Mouse (Mus musculus) cerebellum, adult 8-10 months (tissue): ENCODE measurements at regions not wholly inside any gene's neighbourhood (a gene's known extent, or its start where the extent isn't known, plus 50 kb on each side); places are given as distances from the start of the nearest gene placed in this dataset.

ENCODE experiments used
- DNase-seq: peaks from one replicate; pipeline ENCODE4 v3.0.0; 2022

DNA sequence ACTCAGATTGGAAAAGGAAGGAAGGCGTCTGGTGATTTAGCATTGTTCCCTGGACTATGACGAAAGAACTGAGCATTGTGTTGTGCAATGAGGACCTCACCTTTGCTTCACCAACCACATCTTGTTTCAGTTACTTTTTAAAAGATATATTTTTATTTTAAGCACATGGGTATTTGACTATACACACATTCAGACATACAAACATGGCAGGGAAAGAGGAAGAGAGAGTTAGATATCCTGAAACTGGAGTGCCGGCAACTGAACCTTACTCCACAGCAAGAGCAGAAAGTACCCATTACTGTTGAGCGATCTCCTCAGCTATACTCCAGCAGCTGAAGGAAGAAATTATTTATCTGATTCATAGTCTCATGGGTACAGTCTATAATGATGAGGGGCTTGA, 287.7 kb downstream of the Rps29 start:
- DNase-seq, result no peak

DNA sequence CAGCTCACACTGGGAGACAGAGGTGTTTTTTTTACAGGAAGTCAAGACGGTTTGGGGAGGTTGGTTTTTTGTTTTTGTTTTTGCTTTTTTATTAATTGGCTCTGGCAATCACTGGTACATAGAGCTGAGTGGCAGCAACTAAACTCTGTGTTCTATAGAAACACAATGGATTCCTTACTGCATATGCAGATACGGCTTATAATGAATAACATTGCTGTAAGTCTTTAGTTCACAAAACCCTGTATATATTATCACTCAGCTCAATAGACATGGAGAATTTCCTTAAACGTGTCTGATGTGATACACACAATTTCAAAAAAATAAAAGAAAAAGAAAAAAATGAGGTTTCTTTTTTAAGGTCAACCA, 296.0 kb downstream of the Rps29 start:
- DNase-seq, result no peak

DNA sequence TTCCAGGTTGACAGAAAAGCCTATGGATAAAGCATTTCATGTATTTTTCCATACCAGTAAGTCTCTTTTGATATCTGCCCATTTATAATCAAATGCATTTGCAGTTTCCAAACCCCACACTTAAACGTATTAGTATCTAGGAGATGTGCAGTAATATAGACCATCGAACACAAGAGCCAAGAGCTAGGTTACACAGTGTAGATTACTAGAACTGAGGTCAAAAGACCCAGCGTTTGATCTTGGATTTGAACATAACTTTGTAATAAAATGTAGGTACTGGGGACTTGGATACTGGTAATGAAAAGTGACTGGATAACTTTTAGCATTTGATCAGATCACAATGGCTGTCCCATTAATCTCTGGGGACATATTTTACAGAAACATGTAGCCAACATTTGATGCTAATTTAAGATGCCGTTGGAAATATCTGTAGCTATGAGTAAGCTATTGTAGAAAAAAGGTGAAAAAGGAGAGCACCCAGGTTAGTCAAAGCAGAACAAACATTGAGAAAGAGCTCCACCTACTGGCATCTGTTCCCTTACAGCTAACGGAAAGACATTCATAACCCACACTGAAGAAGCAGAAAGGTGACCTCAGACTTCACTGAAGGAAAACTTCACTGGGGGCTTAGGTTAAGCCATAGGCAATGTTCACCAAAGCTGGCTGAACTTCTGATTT, 296.5 kb downstream of the Rps29 start:
- DNase-seq, result peak; percentile 15

DNA sequence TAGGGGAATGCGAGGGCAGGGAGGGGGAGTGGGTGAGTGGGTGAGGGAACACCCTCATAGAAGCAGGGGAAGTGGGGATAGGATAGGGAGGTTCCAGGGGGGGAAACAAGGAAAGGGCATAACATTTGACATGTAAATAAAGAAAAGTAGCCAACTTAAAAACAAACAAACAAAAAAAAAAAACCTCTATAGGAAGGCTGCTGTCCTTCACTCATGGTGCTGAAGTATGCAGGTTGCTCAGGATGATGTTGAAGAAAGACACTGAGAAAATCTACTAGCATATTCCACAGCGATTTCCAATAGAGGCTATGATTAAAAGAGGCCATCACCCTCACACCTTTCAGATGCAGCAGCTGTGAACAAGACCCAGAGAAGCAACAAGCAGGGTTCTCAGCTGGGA, 298.7 kb downstream of the Rps29 start:
- no peak for DNase-seq

DNA sequence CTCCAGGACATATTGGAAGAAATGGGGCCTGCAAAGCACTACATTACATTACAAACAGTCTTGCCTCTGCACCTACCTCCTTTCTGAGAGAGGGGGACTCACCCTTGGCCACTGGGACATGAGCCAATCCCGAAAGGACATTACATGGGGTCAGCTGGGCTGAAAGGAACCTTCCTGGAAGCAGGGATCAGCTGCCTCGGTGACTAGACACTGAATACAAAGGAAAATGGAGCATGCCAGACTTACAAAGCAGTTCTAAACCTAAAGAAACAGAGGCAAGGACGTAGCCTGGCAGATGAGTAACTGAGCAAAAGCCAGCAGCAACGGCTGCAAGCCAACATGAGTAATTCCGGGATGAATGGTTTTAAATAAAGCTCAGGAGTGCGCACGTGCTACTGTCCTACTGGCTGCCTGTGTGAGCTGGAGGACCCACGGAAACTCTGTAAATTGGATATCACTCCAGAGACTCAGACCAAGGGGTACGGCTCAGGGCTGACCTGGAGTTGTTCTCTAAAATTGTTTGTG, 309.3 kb downstream of the Rps29 start:
- no peak for DNase-seq

DNA sequence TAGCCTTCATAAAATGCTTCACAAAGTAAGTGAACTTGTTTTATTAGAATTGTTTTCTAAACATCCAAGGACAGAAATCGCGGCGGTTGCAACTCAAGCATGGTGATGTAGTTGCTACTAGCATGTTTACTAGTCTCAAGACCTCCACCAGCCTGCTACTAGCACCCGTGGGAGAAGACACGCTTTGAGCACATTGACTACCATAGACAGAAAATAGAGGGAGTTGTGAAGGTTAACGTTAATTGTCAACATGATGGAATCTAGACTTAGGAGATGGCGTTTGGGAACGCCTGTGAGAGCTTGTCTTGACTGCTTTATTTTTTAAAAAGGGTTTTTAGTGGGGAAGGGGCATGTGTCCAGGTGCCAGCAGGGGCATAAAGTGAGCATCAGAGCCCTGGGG, 318.2 kb downstream of the Rps29 start:
- DNase-seq, result no peak

DNA sequence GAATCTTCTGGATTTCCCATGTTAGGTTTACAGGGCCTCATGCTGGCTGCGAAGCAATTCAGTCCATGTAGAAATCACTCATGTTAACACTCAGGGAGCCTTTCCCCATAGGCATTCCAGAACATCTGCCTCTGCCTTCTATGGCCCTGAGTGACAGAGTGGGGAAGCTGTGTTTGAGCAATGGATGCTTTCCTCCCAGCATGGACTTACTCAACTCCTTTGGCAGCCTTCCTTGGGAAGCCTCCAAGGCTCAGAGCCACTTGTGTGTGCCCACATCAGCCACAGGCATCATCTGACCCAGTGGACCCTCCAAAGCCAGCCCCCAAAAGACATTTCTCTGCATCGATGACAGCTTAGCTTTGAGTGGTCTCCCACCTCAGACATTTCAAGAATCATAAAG, 318.8 kb downstream of the Rps29 start:
- DNase-seq, result no peak

DNA sequence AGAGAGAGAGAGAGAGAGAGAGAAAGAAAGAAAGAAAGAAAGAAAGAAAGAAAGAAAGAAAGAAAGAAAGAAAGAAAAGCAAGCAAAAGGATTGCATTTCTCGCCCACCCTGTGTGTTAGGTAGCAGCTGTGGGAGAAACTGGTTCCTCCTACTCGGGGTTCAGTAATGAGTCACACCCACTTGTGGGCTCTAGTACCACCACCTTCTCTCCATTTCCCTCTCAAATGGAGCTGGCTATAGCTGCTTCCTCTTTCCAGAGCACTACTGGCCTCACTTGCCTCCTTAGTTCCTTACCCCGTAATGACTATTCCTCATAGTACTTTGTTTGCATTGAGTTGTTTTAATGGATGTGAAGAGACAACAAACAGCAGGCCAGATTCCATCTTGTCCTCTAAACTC, 323.0 kb downstream of the Rps29 start:
- DNase-seq, result no peak

DNA sequence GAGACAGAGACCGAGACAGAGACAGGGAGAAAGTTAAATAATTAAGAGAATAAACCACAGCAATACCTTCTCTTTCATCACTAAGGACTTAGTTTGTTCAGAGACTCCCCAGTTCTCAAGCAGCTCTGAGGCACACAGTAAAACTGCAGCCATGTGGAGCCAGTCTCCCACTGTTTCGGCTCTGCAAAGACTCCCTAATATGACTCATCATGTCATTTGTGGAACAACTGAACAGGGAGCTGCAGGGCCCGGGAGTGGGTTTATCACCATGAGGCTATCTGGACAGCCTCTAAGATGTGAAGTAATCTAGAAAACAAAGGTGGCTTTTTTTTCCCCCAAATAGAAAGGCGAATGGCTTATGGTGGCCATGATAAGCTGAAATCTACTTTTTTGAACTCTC, 325.1 kb downstream of the Rps29 start:
- DNase-seq, result no peak

DNA sequence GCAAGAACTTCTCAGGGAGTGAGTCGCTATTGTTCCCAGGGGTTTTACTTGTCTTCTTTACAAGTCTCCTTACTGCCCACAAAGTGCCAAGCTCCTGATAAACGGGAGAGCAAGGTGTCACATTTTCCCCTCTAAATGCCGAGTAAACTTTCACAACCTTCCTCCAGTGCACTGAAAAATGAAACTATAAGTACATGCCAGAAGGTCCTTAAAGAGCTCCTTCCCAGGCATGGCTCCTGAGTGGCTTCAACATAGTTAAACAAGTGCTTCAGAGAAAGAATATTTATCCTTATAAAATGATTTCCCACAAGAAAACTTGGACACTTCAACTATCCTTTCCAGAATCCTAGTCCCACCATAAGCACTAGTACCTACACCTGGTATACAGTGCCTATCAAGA, 329.6 kb downstream of the Rps29 start:
- no peak for DNase-seq

DNA sequence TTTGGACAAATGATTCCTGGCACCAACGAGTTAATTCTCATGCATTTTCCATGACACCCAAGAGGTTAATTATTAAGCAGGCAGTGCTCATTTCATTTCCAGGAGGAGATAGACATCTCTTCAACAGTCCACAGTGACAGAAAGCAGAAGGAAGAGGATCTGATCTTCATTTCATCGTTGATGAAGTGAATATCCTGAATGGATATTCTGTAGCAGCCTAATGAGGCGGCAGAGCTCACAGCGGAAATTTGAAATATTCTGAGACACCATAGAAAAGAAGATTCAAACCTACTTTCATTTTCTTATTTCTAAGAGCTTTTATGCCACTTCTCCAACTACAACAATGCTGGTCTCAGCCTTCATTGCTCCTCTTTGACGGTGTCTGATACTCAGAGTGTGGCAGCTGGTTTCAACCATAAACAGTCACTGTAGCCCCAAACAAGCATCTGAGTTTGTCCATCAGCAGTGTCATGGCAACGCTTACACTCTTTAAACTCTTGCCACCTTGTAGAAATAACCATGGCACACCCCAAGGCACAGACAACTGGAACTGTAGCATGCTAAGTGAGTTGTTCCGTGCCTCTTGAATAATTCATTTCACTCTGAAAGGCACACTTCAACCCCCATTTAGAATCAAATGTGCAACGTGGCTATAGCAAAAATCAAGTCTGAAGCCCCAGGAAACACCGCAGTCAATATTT, 331.3 kb downstream of the Rps29 start:
- DNase-seq, result no peak

DNA sequence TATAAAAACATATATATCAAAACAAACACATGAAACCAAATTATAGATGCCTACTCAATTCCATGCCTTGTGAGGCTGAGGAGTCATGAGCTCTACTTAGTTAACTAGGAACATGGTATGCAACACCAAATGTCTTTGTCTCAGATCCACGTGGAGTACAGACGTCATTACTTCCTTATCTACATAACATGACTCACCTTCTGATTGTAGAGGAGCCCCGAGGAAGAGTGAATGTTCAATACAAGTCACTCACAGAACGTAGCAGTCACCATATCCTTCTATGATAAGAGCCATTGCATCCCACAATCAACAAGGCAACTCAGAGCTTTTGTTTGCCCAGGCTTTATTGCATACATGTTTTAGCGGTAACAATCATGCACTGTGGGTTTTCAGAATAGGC, 364.6 kb downstream of the Rps29 start:
- DNase-seq, result no peak

DNA sequence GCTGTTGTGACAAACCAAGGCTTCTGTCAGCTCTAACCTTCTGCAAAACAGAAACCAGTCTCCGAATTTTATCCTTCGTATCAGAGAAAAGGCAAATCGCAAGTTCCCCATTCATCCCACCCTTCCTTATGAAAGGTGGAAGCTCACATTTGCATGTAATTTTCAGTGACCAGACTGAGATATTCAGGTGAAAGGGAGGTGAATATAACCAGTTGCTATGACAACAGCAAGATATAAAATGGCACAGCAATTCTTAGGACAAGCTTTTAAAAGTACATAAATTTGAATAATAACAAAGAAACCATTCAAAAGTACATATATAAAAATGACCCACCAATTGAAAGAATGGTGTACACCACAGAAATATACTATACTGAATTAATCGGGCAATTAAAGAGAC, 375.4 kb downstream of the Rps29 start:
- DNase-seq, result no peak

DNA sequence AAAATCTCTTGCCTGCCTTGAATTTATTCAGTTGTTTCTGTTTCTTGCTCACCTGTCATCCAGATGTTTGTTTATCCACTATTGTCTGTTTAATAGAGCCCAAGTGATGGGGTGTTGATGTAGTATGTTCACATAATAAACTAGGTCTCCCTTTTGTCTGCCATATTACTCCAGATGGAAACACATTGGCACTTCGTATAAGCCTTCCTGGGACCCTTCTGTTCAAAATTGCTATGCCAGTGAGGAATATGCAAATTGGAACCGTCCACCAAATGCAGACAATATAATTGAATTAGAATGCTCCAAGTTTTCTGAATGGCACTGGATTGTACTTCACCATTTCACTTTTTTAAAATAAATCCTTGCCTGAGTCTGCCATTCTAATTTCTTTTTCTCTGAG, 383.5 kb downstream of the Rps29 start:
- no peak for DNase-seq

DNA sequence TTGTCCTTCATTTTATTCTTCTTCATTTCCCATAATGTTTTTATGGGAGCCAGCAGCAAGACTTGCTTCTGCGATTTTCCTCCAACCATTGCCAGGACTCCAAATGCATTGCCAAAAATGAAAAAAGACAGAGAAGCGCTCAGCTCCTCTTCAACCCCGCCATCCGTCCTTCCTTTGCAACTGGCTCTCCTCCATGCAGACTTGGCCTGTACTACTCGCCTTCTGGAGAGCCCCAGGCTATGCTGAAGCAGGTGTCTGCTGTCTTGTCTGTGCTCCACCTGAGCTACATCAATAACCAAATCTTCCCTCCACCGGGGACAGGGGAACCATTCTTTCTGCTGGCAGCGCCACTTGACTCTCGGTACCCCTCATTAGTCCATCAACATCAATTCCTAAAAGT, 384.2 kb downstream of the Rps29 start:
- DNase-seq, result peak; percentile 10

DNA sequence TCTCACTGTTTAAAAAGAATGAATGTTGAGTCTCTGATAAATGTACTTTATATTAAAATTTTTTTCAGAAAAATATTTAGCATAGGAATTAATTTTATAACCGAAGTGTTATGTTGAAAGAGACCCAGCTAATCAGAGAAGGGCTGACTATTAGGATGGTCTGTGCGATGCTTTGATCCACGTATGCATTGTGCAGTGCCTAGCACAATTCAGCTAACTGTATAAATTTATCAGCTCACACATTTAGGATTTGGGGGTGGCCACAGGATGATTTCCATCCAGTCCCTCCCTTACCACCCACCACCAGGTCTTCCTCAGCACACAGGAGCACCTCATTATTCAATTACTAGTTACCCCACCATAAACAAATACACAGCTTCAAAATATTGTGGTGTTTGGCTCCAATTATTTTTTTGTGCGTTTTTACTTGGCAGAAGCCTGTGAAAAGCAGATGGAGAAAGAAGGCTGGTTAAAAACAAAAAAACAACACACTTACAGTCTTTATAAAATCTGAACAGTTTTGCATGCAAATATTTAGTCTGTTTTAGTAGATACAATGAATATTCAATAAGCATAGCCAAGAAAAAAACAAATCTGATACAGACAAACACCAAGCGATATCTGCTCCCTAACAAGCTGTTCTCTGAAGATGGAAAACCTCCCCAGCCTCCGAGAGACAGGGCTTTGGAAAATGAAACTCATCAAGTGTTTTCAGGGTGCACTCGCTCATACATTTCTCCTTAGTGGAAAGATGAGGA, 400.5 kb downstream of the Rps29 start:
- DNase-seq, result no peak

DNA sequence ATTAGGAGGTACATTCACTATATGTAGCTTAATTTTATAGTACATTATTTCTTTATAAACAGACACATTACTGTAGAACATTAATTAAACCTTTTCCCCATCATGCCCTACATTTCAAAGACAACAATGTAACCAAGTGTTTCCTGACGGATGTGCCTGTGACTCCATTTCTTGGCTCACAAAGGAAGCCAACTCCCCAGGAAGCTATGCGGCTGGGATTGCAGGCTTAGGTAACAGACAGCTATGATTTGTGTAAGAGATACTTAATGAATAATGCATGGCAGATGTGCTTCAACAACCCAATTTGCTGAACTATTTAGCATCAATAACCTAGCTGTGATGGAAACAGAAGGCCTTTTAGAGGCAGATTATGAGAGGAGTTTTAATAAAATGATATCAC, 430.1 kb downstream of the Rps29 start:
- no peak for DNase-seq

DNA sequence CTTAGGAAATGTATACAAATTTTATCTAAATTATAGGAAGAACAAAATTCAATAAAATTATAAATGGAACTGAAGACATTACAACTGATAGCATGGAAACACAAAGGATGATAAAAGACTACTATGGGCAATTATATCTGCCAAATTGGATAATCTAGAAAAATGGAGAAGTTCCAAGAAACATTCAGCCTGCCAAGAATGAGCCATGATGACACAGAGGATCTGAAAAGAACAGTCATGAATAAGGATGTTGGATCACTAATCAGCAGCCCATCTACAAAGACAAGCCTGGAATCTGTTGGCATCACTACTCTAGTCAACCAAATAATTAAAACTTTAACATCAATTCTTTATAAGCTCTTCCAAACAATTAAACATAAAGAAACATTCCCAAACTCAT, 440.0 kb downstream of the Rps29 start:
- DNase-seq, result no peak

DNA sequence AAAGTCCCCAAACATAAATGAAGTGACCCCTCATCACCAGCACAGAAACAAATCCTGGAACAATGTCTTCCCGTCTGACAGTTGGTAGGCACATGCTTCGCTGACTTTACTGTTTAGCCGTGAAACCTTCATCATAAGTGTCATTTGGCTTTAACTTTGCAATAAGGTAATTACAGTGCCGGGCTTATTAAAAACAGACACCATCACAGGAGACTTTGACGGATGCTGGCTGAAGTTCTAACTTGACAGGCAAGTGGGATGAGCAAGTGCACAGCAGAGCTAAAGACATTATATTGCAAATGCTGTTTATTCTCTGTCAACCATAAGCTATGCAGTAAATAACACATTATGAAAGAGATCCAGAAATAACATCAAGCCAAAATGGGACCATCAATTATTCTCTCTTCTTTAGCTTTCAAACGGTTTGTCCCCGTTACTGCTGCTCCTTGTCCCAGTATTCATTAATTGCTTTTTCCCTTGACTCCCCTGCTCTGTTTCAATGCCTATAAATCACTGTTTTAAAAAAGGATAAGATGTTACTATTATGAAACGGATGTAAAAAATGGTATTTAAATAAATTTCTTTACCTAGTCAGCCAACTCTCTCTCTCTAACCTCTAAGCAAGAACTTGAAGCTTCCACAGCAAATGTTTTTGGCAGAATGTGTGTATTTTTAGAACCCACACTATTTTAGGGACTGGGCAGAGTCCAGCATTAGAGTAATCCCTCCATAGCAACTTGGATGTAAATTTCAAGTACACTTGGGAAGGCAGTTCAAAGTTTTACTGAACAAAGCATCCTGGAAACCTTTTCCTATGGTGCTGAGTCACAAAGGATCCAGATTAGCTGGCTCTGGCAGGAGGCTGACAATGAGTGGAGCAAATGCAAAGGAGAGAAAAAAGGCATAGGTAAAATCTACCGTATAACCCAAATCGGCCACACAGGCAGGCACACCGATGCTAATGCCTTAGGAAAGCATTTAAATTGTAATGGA, 464.4 kb downstream of the Rps29 start:
- DNase-seq, result no peak

DNA sequence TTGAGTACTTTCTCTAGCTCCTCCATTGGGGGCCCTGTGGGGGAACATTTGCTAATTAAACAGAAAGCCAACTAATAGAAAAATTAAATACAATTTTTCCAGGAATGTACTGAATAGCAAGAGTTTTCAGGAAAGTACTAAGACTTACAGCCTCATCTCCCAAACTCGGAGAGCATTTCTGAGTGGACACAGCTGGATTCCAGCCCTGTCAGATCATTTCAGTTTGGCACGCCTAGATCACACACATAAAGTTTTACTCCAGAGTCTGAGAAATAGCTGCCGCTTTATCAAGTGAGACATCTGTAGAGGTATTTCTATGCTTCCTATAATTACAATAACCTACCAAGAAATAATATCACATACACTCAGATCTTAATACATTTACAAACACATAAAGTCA, 470.7 kb downstream of the Rps29 start:
- DNase-seq, result no peak

DNA sequence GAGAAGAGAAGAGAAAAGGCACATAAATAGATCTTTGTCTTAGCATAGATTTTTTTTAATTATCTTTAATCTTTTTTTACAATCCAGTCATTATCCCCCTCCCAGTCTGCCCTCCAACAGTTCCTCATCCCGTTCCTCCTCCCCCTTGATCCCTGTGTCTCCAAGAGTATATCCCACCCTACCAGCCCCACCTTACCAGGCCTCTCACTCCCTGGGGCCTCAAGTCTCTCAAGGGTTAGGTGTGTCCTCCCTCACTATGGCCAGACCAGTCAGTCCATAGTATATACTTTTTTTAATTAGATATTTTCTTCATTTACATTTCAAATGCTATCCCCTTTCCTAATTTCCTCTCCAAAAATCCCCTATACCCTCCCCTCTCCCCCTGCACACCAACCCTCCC, 475.1 kb downstream of the Rps29 start:
- DNase-seq, result no peak

DNA sequence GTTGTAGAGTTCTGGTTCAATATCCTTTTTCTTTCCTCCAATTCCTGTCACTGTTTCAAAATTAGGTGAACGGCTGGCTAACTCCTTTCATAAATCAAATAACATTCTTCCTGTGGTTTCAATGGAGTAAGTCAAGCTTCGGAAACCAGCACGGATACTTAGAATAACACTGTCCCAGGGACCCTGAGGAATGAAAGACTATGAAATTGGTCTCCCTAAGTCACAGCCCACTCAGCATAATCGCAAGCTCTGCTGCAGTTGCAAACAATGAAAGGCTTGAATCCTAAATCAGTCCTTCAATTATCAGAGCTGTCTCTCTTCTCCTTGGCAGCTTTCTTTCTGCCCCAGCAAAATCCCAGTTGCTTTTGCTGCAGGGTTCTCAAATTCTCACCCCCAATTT, 475.8 kb downstream of the Rps29 start:
- DNase-seq, result no peak

DNA sequence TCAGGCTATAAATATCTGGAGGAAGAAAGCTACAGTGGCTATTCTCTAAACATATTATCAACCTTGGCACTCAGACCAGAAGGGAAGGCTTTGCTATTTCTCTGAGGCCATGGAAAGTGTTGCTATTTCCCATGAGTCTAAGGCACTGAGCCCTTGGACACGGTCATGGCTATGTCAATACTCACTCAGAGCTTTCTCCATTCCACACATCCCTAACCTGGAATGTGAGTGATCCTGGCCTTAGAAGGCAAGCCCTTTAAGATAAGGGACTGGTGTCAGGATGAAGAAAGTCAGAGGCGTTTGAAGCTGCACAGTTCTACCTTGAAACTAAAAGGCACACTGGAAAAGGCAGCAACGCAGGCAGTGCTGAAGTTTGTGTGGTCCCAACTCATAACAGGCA, 478.3 kb downstream of the Rps29 start:
- DNase-seq, result no peak
